Mouse (Mus musculus): ENCODE measurements around the gene Dusp16. TPM values are rescaled to one million over a fixed set of nuclear protein-coding genes. Genes with fewer than 3 reads are reported as not detected.
"Not testable (repeated sequence)": the region's sequence is repeated elsewhere in the genome, so short reads cannot be mapped to it uniquely, and the experiment has no call there.

The Dusp16 gene
- polyA plus RNA-seq, 1 experiment: 3.3 TPM

- TF ChIP-seq MYOG (IDR thresholded peaks at IDR 0.05; ENCODE audit: control insufficient read depth, extremely low read depth, insufficient read length) (no peak), MYOD1 (IDR thresholded peaks at IDR 0.05; ENCODE audit: control insufficient read depth, insufficient read length, low read depth) (no peak), CTCF (IDR thresholded peaks at IDR 0.05; ENCODE audit: control insufficient read depth, insufficient read depth, insufficient read length) (no peak), USF1 (IDR thresholded peaks at IDR 0.05; ENCODE audit: low read depth) (no peak), CEBPB (IDR thresholded peaks at IDR 0.05; ENCODE audit: low read depth) (no peak), FOSL1 (IDR thresholded peaks at IDR 0.05; ENCODE audit: insufficient read depth, low read length, poor library complexity, severe bottlenecking) (no peak), MAX (IDR thresholded peaks at IDR 0.05) (no peak)
Observed at GRCm38 (mm10) chr6:134694988-134695387, 97.4 kb downstream of the Dusp16 start.

GRCm38 (mm10) chr6:134694498-134694897, 97.9 kb downstream of the Dusp16 start:
- TF ChIP-seq CEBPB (IDR thresholded peaks at IDR 0.05; ENCODE audit: low read depth): no peak
- no peak for TF ChIP-seq CTCF (IDR thresholded peaks at IDR 0.05; ENCODE audit: control insufficient read depth, insufficient read depth, insufficient read length)
- no peak for TF ChIP-seq USF1 (IDR thresholded peaks at IDR 0.05; ENCODE audit: low read depth)
- TF ChIP-seq MAX (IDR thresholded peaks at IDR 0.05): no peak
- no peak for TF ChIP-seq MYOG (IDR thresholded peaks at IDR 0.05; ENCODE audit: control insufficient read depth, extremely low read depth, insufficient read length)
- no peak for TF ChIP-seq FOSL1 (IDR thresholded peaks at IDR 0.05; ENCODE audit: insufficient read depth, low read length, poor library complexity, severe bottlenecking)
- TF ChIP-seq MYOD1 (IDR thresholded peaks at IDR 0.05; ENCODE audit: control insufficient read depth, insufficient read length, low read depth): no peak
- Histone ChIP-seq H3K79me3 (ENCODE audit: low read depth) (no peaks in the 10 kb centered on the region), H3K36me3 (ENCODE audit: control insufficient read depth, insufficient read depth) (no peaks in the 10 kb centered on the region), H3K27me3 (ENCODE audit: control insufficient read depth, insufficient read depth, insufficient read length) (no peaks in the 10 kb centered on the region), H3K79me2 (ENCODE audit: control insufficient read depth, insufficient read depth) (no peaks in the 10 kb centered on the region), H3ac (ENCODE audit: control insufficient read depth, insufficient read length, low read depth) (no peak overlapping the region), H3K4me3 (ENCODE audit: insufficient read depth, poor library complexity, severe bottlenecking) (no peak overlapping the region)

More at GRCm38 (mm10) chr6:134694988-134695387, 97.4 kb downstream of the Dusp16 start:
- no peaks in the 10 kb centered on the region for H3K27me3 ChIP-seq (ENCODE audit: control insufficient read depth, insufficient read depth, insufficient read length)
- no peak overlapping the region for H3K4me3 ChIP-seq (ENCODE audit: insufficient read depth, poor library complexity, severe bottlenecking)
- no peaks in the 10 kb centered on the region for H3K36me3 ChIP-seq (ENCODE audit: control insufficient read depth, insufficient read depth)
- H3K79me3 ChIP-seq (ENCODE audit: low read depth): no peaks in the 10 kb centered on the region
- H3ac ChIP-seq (ENCODE audit: control insufficient read depth, insufficient read length, low read depth): no peak overlapping the region
- H3K79me2 ChIP-seq (ENCODE audit: control insufficient read depth, insufficient read depth): no peaks in the 10 kb centered on the region

- H3K4me3 ChIP-seq (ENCODE audit: insufficient read depth, poor library complexity, severe bottlenecking): no peak overlapping the region
- H3ac ChIP-seq (ENCODE audit: control insufficient read depth, insufficient read length, low read depth): no peak overlapping the region
- TF ChIP-seq FOSL1 (IDR thresholded peaks at IDR 0.05; ENCODE audit: insufficient read depth, low read length, poor library complexity, severe bottlenecking): no peak
- no peak for TF ChIP-seq MYOD1 (IDR thresholded peaks at IDR 0.05; ENCODE audit: control insufficient read depth, insufficient read length, low read depth)
- no peak for TF ChIP-seq USF1 (IDR thresholded peaks at IDR 0.05; ENCODE audit: low read depth)
- no peak for TF ChIP-seq CTCF (IDR thresholded peaks at IDR 0.05; ENCODE audit: control insufficient read depth, insufficient read depth, insufficient read length)
- no peak for TF ChIP-seq MAX (IDR thresholded peaks at IDR 0.05)
- TF ChIP-seq MYOG (IDR thresholded peaks at IDR 0.05; ENCODE audit: control insufficient read depth, extremely low read depth, insufficient read length): no peak
- no peak for TF ChIP-seq CEBPB (IDR thresholded peaks at IDR 0.05; ENCODE audit: low read depth)
- no peaks in the 10 kb centered on the region for H3K79me2 ChIP-seq (ENCODE audit: control insufficient read depth, insufficient read depth)
- no peaks in the 10 kb centered on the region for H3K79me3 ChIP-seq (ENCODE audit: low read depth)
- H3K27me3 ChIP-seq (ENCODE audit: control insufficient read depth, insufficient read depth, insufficient read length): no peaks in the 10 kb centered on the region
- H3K36me3 ChIP-seq (ENCODE audit: control insufficient read depth, insufficient read depth): no peaks in the 10 kb centered on the region
Observed at GRCm38 (mm10) chr6:134685515-134685914, 106.9 kb downstream of the Dusp16 start.

GRCm38 (mm10) chr6:134685040-134685439, 107.4 kb downstream of the Dusp16 start:
- Histone ChIP-seq H3K79me2 (ENCODE audit: control insufficient read depth, insufficient read depth) (no peaks in the 10 kb centered on the region), H3K36me3 (ENCODE audit: control insufficient read depth, insufficient read depth) (no peaks in the 10 kb centered on the region), H3K4me3 (ENCODE audit: insufficient read depth, poor library complexity, severe bottlenecking) (no peak overlapping the region), H3K79me3 (ENCODE audit: low read depth) (no peaks in the 10 kb centered on the region), H3ac (ENCODE audit: control insufficient read depth, insufficient read length, low read depth) (no peak overlapping the region), H3K27me3 (ENCODE audit: control insufficient read depth, insufficient read depth, insufficient read length) (no peaks in the 10 kb centered on the region)
- TF ChIP-seq FOSL1 (IDR thresholded peaks at IDR 0.05; ENCODE audit: insufficient read depth, low read length, poor library complexity, severe bottlenecking) (no peak), MYOD1 (IDR thresholded peaks at IDR 0.05; ENCODE audit: control insufficient read depth, insufficient read length, low read depth) (no peak), CTCF (IDR thresholded peaks at IDR 0.05; ENCODE audit: control insufficient read depth, insufficient read depth, insufficient read length) (no peak), MYOG (IDR thresholded peaks at IDR 0.05; ENCODE audit: control insufficient read depth, extremely low read depth, insufficient read length) (no peak), CEBPB (IDR thresholded peaks at IDR 0.05; ENCODE audit: low read depth) (no peak), USF1 (IDR thresholded peaks at IDR 0.05; ENCODE audit: low read depth) (no peak), MAX (IDR thresholded peaks at IDR 0.05) (no peak)

- Histone ChIP-seq H3K79me3 (ENCODE audit: low read depth) (no peaks in the 10 kb centered on the region), H3K79me2 (ENCODE audit: control insufficient read depth, insufficient read depth) (no peaks in the 10 kb centered on the region), H3ac (ENCODE audit: control insufficient read depth, insufficient read length, low read depth) (no peak overlapping the region), H3K27me3 (ENCODE audit: control insufficient read depth, insufficient read depth, insufficient read length) (no peaks in the 10 kb centered on the region), H3K4me3 (ENCODE audit: insufficient read depth, poor library complexity, severe bottlenecking) (no peak overlapping the region), H3K36me3 (ENCODE audit: control insufficient read depth, insufficient read depth) (no peaks in the 10 kb centered on the region)
- TF ChIP-seq USF1 (IDR thresholded peaks at IDR 0.05; ENCODE audit: low read depth) (no peak), CTCF (IDR thresholded peaks at IDR 0.05; ENCODE audit: control insufficient read depth, insufficient read depth, insufficient read length) (no peak), FOSL1 (IDR thresholded peaks at IDR 0.05; ENCODE audit: insufficient read depth, low read length, poor library complexity, severe bottlenecking) (no peak), MAX (IDR thresholded peaks at IDR 0.05) (no peak), MYOG (IDR thresholded peaks at IDR 0.05; ENCODE audit: control insufficient read depth, extremely low read depth, insufficient read length) (no peak), CEBPB (IDR thresholded peaks at IDR 0.05; ENCODE audit: low read depth) (no peak), MYOD1 (IDR thresholded peaks at IDR 0.05; ENCODE audit: control insufficient read depth, insufficient read length, low read depth) (no peak)
Observed at GRCm38 (mm10) chr6:134684354-134684915, 108.0 kb downstream of the Dusp16 start.

DNA sequence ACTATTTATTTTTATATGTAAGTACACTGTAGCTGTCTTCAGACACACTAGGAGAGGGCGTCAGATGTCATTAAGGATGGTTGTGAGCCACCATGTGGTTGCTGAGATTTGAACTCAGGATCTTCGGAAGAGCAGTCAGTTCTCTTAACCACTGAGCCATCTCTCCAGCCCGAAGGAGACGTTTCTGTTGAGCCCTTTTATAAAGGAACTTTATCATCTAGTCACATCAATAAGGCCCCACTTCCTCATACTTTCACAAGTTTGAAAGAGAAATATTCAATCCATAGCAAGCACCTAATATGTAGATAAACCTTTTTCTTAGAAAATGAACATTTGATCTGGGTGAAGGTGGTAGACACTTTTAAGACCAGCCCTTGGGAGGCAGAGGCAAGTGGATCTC, 113.1 kb downstream of the Dusp16 start:
- not testable (repeated sequence) for H3ac ChIP-seq (ENCODE audit: control insufficient read depth, insufficient read length, low read depth); H3K4me3 ChIP-seq (ENCODE audit: insufficient read depth, poor library complexity, severe bottlenecking); H3K36me3 ChIP-seq (ENCODE audit: control insufficient read depth, insufficient read depth); H3K79me3 ChIP-seq (ENCODE audit: low read depth); H3K27me3 ChIP-seq (ENCODE audit: control insufficient read depth, insufficient read depth, insufficient read length); H3K79me2 ChIP-seq (ENCODE audit: control insufficient read depth, insufficient read depth)

All from C2C12 (cell line).